ENCODE assay signal across 19 mouse cellular contexts in the genomic region with DNA sequence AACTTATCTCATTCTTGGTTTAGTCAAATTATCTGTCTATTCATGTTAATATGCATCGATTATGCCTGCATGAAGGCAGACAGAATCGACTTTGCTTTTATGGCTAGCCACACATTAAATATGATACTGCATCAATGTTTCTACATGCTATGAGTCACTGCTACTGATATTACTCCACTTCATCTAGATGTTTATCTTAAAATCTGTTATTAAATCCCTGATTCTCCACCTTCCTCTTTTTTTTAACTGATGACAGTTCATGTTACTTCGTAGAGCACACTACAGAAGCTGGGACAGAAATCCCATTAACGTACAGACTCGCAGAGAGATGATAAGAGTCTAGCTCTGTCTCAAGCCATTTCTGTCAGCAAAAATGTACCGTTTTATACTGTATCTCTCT.
DNase-seq lines count a peak whose midpoint lies in the region; TF ChIP-seq lines count a peak whose summit lies in the region.
"Had no signal": no experiment of that assay in that cellular context is flagged by ENCODE, and none has a peak within 500 bp of the region (broad histone marks: within the 10 kb centered on the region; RNA-seq: fewer than 3 reads in every experiment).

No protein-coding gene starts in this region.

- no peak overlapping the region for H3K27ac ChIP-seq in MEL (ENCODE audit: control insufficient read depth, low read depth, low read length)

- DNase-seq in 416B (ENCODE audit: low read depth) (peak; percentile 71), MEL (ENCODE audit: low read depth, low spot score) (no peak)
- DNase-seq in embryo, embryonic 10.5 days (ENCODE audit: low spot score), result no peak
- DNase-seq in lung, postnatal 25 days (ENCODE audit: low spot score), result no peak
- DNase-seq: adrenal gland, adult 2 months; adrenal gland, adult 8-10 months; adrenal gland, postnatal 10 days; adrenal gland, postnatal 14 days; adrenal gland, postnatal 25 days; adrenal gland, postnatal 36 days; B cell, adult 2 months; cerebellum, adult 11 months; cerebellum, adult 11-12 months; cerebellum, adult 18-20 months; cerebellum, adult 2 months; cerebellum, adult 8-10 months had no signal

- TF ChIP-seq EP300 in MEL (IDR thresholded peaks at IDR 0.05; ENCODE audit: low read depth in 1 of 2, low read length in 2 of 2), result peak in 1 of 2 experiments; percentile 16; a peak in 1 of 4 replicates

- no peak for TF ChIP-seq CTCF in MEL (IDR thresholded peaks at IDR 0.05 in 2 of 3, conservative IDR thresholded peaks at IDR 0.05 in 1 of 3; ENCODE audit: control insufficient read depth in 1 of 3, insufficient read depth in 1 of 3, low read depth in 2 of 3, low read length in 3 of 3, poor library complexity in 1 of 3, severe bottlenecking in 1 of 3)

- no peak for TF ChIP-seq POLR2A in MEL (IDR thresholded peaks at IDR 0.05; ENCODE audit: control insufficient read depth in 1 of 2, insufficient read depth in 1 of 2, low read depth in 1 of 2, low read length in 2 of 2, poor library complexity in 1 of 2)

- no peak overlapping the region for H3K4me3 ChIP-seq in MEL (ENCODE audit: control insufficient read depth in 1 of 2, insufficient read depth in 1 of 2, low read depth in 2 of 2, low read length in 2 of 2)

- TF ChIP-seq RAD21 in MEL (IDR thresholded peaks at IDR 0.05; ENCODE audit: low read depth, low read length), result no peak

- H3K79me2 ChIP-seq in MEL (ENCODE audit: control insufficient read depth, insufficient read depth, low read length, poor library complexity), result no peaks in the 10 kb centered on the region

- no peak overlapping the region for H3K9ac ChIP-seq in MEL (ENCODE audit: control insufficient read depth, low read depth, low read length, poor library complexity, severe bottlenecking)

- H3K36me3 ChIP-seq in MEL (ENCODE audit: control insufficient read depth in 1 of 2, insufficient read depth in 2 of 2, low read length in 2 of 2), result peaks cover 0 to 3% of the 10 kb centered on the region in 2 experiments; a peak in 2 of 4 replicates
- H3K36me3 ChIP-seq: G1E had no signal

- H3K9me3 ChIP-seq in MEL (replicated peaks; ENCODE audit: insufficient read depth, low read length), result no peaks in the 10 kb centered on the region
- H3K9me3 ChIP-seq: G1E had no signal

- H3K27me3 ChIP-seq in MEL (ENCODE audit: control insufficient read depth in 1 of 2, insufficient read depth in 2 of 2, low read length in 2 of 2), result no peaks in the 10 kb centered on the region
- H3K27me3 ChIP-seq: CH12.LX, Patski had no signal

- no peaks in the 10 kb centered on the region for H3K4me1 ChIP-seq in MEL (ENCODE audit: control insufficient read depth in 1 of 2, insufficient read depth in 2 of 2, low read length in 2 of 2)

TF ChIP-seq in MEL, 35 proteins besides CTCF, POLR2A, EP300 and RAD21:
- no peak for TF ChIP-seq MEF2A (IDR thresholded peaks at IDR 0.05; ENCODE audit: extremely low read depth, insufficient replicate concordance, low read depth, low read length, poor library complexity, severe bottlenecking)
- 0 out of 2 replicates have a peak, but pooled peaks have one; percentile 57 for TF ChIP-seq RCOR1 (IDR thresholded peaks at IDR 0.05; ENCODE audit: low read depth, low read length)
- no peak for TF ChIP-seq USF2 (IDR thresholded peaks at IDR 0.05; ENCODE audit: borderline replicate concordance in 1 of 2, insufficient read depth in 1 of 2, low read depth in 1 of 2, low read length in 2 of 2)
- TF ChIP-seq GATA1 (IDR thresholded peaks at IDR 0.05; ENCODE audit: low read depth, low read length), result peak; percentile 38
- no peak for TF ChIP-seq MAX (IDR thresholded peaks at IDR 0.05; ENCODE audit: low read length)
